Mouse (Mus musculus) cerebellum, adult 2 months (tissue): ENCODE results near the gene Cacna2d3. TPM values are rescaled to one million over a fixed set of nuclear protein-coding genes. Genes with fewer than 3 reads are reported as not detected.
A peak's percentile ranks its signal among the peaks of the same experiment; 100 is the strongest.

Experiments
- DNase-seq, 2 experiments: peaks; one replicate each; pipeline ENCODE4 v3.0.0; 2021
- H3K27ac ChIP-seq: fragments of 200-500 bp; 2 replicates; pipeline ENCODE4 v1.5.1; 2012; ENCODE audit warnings: low read length, control low read depth, inconsistent platforms; ENCODE audit not compliant: insufficient read depth
- H3K27me3 ChIP-seq: fragments of 200-500 bp; 2 replicates; pipeline ENCODE4 v1.6.1; 2012; ENCODE audit warnings: inconsistent platforms, mild to moderate bottlenecking, low read length, moderate library complexity; ENCODE audit not compliant: control insufficient read depth, insufficient read depth
- H3K4me1 ChIP-seq: fragments of 200-500 bp; 2 replicates; pipeline ENCODE4 v1.6.1; 2011; ENCODE audit warnings: low read length; ENCODE audit not compliant: control insufficient read depth, insufficient read depth
- H3K4me3 ChIP-seq: fragments of 200-500 bp; replicated peaks from 2 replicates; pipeline ENCODE3; 2011; ENCODE audit warnings: mild to moderate bottlenecking, low read depth, low read length, control low read depth; ENCODE audit not compliant: insufficient read depth
- CTCF ChIP-seq: fragments of 200-500 bp; IDR thresholded peaks from 2 replicates; pipeline ENCODE4 v1.5.1; 2011; ENCODE audit warnings: low read depth, mild to moderate bottlenecking, control low read depth, low read length, moderate library complexity, borderline replicate concordance; ENCODE audit not compliant: insufficient read depth
- POLR2A ChIP-seq: fragments of 200-500 bp; IDR thresholded peaks from 2 replicates; pipeline ENCODE4 v1.6.1; 2011; ENCODE audit warnings: low read length, control low read depth, borderline replicate concordance; ENCODE audit not compliant: insufficient read depth
- WGBS: fragments of 180-500 bp; shearing (Covaris S2); methylation state at CpG from one replicate; pipeline ENCODE4 v1.1.7; 2018; 5-methylcytosine and 5-hydroxymethylcytosine counted together
- polyA plus RNA-seq: library from polyadenylated mRNA; depleted of rRNA; stranded (reverse); fragments of >200 nt; gene quantifications from 2 replicates; pipeline ENCODE4 v1.2.3, GENCODE M21; 2012

Cacna2d3 gene
- polyA plus RNA-seq, 1 experiment: 40.3 TPM

DNA sequence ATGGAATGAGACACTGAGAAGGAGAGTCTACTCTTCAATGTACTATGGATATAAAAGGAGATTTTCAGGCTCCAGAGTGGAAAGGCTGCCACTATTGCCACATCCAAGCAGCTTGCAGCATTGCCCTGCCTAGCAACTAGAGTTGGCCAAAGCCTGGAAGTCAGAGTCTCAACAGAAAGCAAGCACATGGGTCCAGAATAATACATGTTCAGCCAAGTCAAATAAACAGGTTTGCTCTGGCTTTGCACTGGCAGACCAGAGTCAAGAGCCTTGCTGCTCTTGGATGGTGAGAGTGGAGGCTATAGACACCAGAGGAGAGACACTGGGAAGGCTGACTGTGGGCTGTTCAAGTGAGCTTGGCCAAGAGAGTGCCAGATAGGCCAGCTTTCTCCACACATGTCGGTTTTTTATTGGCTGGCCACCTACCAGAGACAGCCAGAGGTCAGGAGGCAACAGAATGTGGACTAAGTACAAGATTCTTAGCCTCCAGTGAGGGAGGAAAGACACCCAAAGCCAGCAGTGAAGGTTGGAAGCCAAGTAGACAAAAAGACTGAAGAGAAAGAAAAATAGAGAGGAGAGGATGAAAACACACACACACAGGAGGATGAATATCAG is 49.1 kb downstream of the Cacna2d3 start:
- 17% methylated on average over 1 of the region's 1 CpGs for WGBS
- Histone ChIP-seq H3K4me1 (peaks cover 4% of the 10 kb centered on the region; the same call in 1 of the 2 replicates), H3K4me3 (no peak overlapping the region), H3K27ac (no peak overlapping the region), H3K27me3 (no peaks in the 10 kb centered on the region)
- no peak for DNase-seq
- TF ChIP-seq CTCF: no peak

DNA sequence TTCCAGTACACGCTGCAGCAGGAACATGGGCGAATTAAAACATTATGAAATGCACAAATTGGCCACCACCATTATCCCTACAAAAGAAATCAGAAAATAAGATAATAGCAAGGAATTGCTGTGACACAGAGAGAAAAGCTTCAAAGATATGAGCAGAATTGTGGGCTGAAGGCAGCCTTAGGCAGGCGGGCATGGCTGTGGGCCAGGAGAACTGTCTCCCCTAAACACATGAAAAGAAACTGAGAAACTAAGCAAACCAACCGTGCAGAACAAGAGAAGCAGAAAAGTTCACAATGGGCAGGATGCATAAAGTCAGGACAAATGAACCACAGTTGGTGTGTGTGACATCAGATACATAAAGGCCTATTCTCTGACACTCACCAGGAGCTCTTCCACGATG is 51.8 kb downstream of the Cacna2d3 start:
- no peak overlapping the region for H3K4me3 ChIP-seq
- 61% methylated on average over 5 of the region's 5 CpGs for WGBS
- no peak overlapping the region for H3K27ac ChIP-seq

DNA sequence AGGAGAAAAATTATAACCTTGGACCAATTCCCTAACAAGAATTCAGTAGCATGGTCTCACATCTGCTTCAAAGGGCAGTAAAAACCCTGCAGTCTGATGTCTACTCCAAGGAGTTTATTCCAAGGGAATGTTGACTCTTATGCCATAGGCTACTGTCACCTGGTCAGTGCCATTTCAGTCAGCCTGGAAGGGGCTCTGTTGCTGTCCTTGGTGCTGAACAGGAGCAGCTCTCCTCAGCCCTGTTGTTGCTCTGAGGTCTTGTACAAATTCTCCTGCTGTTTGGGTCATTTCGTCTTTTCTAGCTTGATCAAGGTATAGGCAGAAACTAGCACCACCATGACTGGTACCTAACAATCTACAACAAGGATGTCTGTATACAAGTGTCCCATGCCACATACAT is 64.7 kb downstream of the Cacna2d3 start:
- no peak for TF ChIP-seq CTCF
- no peak for TF ChIP-seq POLR2A
- WGBS: 69% methylated on average over 1 of the region's 1 CpGs
- no peak for DNase-seq
- Histone ChIP-seq H3K4me3 (no peak overlapping the region), H3K27ac (no peak overlapping the region), H3K4me1 (no peaks in the 10 kb centered on the region), H3K27me3 (no peaks in the 10 kb centered on the region)

More for the DNA sequence above, 51.8 kb downstream of the Cacna2d3 start:
- 0 out of 2 replicates have a peak, but pooled peaks cover 4% of the 10 kb centered on the region for H3K4me1 ChIP-seq
- DNase-seq: no peak
- TF ChIP-seq POLR2A (no peak), CTCF (no peak)
- H3K27me3 ChIP-seq: no peaks in the 10 kb centered on the region

DNA sequence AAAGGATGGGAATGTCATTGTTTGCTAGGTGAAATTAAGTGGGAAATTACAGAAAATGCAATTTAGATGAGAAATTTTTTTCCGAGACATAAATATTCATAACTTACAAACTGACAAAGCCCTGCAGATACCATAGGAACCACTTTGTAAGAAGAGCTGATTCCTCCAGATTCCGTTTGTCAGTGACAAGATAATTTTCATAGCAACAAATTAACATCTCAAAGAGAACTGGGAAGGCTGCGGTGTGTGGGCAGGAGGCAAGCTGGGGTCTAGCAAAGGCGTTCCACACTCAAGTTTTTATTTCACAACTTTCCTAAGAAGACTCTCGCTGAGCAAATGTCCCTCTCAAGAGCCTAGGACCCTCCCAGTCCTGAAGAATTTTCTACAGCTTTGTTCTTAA is 71.1 kb downstream of the Cacna2d3 start:
- DNase-seq: no peak
- WGBS: 91% methylated on average over 5 of the region's 5 CpGs
- H3K27me3 ChIP-seq: no peaks in the 10 kb centered on the region
- TF ChIP-seq CTCF (no peak), POLR2A (no peak)
- no peak overlapping the region for H3K4me3 ChIP-seq
- H3K27ac ChIP-seq: no peak overlapping the region
- peaks cover 10% of the 10 kb centered on the region for H3K4me1 ChIP-seq

DNA sequence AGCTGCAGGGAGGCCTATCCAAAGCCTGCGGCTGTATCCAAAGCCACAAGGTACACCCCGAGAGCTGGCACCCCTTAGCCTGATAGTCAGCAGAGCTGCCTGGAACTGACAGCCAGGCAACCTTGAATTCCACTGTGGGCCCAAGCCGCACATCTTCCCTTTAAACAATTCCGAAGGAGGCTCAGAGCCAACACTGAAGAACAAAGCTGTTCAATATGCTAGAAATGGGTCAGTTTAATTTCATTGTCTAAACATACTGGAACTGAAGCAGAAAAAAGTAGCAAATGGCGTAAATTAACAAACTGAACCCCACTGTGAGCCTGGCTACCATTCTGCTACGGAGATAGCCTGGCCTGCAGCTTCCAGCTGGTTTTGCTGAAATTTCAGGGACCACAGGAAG is 72.9 kb downstream of the Cacna2d3 start:
- no peak overlapping the region for H3K4me3 ChIP-seq
- no peak overlapping the region for H3K27ac ChIP-seq
- no peaks in the 10 kb centered on the region for H3K27me3 ChIP-seq
- 5% methylated on average over 6 of the region's 6 CpGs for WGBS
- TF ChIP-seq CTCF: no peak
- no peak for TF ChIP-seq POLR2A
- peak; percentile 79 to 88 for DNase-seq
- peaks cover 10% of the 10 kb centered on the region for H3K4me1 ChIP-seq

DNA sequence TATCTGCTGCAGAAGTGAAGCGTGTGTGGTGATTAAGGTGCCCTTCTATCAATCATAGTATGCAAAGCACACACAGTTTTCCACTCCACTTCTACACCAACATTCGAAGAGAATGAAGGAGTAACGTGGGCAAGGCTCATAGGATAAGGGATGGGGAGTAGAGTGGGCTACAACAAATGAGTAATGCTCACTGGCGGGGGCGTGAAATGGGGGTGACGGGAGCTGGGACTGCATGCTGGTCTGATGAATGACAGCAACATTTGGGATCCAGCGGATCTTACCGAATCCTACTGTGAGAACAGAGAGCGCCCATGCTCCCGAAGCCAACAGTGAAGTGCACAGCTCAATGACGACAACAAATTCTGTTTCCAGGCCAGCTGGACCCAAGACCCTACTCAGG is 76.2 kb downstream of the Cacna2d3 start:
- no peaks in the 10 kb centered on the region for H3K27me3 ChIP-seq
- H3K4me1 ChIP-seq: peaks cover 10% of the 10 kb centered on the region
- 72% methylated on average over 11 of the region's 11 CpGs for WGBS
- no peak for DNase-seq
- H3K4me3 ChIP-seq: no peak overlapping the region
- TF ChIP-seq POLR2A: no peak
- TF ChIP-seq CTCF: no peak
- H3K27ac ChIP-seq: no peak overlapping the region

DNA sequence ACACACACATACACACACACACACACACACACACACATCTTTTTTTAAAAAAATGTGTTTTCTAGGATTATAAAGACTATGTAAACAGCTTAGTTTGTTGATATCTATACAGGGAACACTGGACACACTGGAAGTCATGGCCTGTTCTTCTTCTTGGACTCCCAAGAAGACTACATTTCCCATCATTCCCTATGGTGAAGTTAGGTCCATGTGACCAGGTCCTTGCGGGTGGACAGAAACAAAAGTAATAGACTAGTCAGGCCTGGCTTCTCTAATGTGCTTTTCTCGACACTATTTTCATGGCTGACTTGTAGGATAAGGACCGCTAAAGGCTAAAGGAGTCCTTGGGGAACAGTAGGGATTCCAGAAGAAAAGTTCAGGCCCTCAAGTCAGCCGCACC is 78.4 kb downstream of the Cacna2d3 start:
- Histone ChIP-seq H3K27me3 (no peaks in the 10 kb centered on the region), H3K4me1 (peaks cover 17% of the 10 kb centered on the region), H3K4me3 (no peak overlapping the region), H3K27ac (no peak overlapping the region)
- WGBS: 93% methylated on average over 4 of the region's 4 CpGs
- DNase-seq: no peak
- no peak for TF ChIP-seq POLR2A
- no peak for TF ChIP-seq CTCF

DNA sequence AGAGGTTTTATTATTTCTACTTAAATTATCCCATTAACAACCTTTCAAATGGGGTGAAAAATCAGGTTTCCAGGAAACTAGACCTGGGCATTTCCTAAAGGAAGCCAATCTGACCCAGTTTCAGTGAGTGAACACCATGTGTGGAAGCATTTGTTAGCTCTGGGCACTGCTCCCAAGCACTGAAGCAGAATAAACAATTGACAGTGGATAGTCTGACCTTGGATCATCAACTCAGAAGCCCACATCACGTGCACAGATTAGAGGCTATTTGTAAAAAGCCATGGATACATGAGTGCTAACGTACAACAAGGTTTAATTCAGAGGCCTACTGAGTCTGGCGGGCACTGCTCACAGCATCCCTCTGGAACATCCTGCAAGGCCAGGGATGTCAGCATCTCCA is 82.4 kb downstream of the Cacna2d3 start:
- TF ChIP-seq CTCF: no peak
- TF ChIP-seq POLR2A: no peak
- no peaks in the 10 kb centered on the region for H3K27me3 ChIP-seq
- DNase-seq: peak; percentile 77 to 88
- H3K4me1 ChIP-seq: peaks cover 19% of the 10 kb centered on the region
- WGBS: 4% methylated on average over 3 of the region's 3 CpGs
- H3K27ac ChIP-seq: no peak overlapping the region
- H3K4me3 ChIP-seq: no peak overlapping the region
